Mouse (Mus musculus): Measurements from ENCODE around the gene Zfyve21. TPM values are rescaled to one million over a fixed set of nuclear protein-coding genes. Genes with fewer than 3 reads are reported as not detected.
A peak's percentile ranks its signal among the peaks of the same experiment; 100 is the strongest.

The Zfyve21 gene
- total and polyA plus RNA-seq, 3 experiments = 65.1 to 74.8 (median 71.9) TPM

- H3K4me3 ChIP-seq = no peak overlapping the region
- TF ChIP-seq EP300 (IDR thresholded peaks at IDR 0.05; ENCODE audit: insufficient read depth, low read depth, low read length) (no peak), CTCF (IDR thresholded peaks at IDR 0.05) (no peak), POLR2A (IDR thresholded peaks at IDR 0.05; ENCODE audit: insufficient read depth, low read depth, low read length) (no peak)
- DNase-seq = no peak
- intact Hi-C loops (cut with DNase I) = no loop called here
- no peak overlapping the region for H3K27ac ChIP-seq
- no peaks in the 10 kb centered on the region for H3K4me1 ChIP-seq (ENCODE audit: control insufficient read depth, insufficient read depth, low read length)
- H3K9ac ChIP-seq (ENCODE audit: low read depth, low read length) = no peak overlapping the region
- H3K27me3 ChIP-seq (ENCODE audit: control insufficient read depth, insufficient read depth, low read length) = no peaks in the 10 kb centered on the region
- H3K36me3 ChIP-seq (ENCODE audit: control insufficient read depth, insufficient read depth, low read length) = no peaks in the 10 kb centered on the region
- no peaks in the 10 kb centered on the region for H3K79me2 ChIP-seq (replicated peaks; ENCODE audit: control insufficient read depth, insufficient read depth, low read length)
- WGBS = 80% methylated on average over 10 of the region's 10 CpGs
Observed at GRCm38 (mm10) chr12:111833457-111833856, 19.5 kb downstream of the Zfyve21 start.

DNA sequence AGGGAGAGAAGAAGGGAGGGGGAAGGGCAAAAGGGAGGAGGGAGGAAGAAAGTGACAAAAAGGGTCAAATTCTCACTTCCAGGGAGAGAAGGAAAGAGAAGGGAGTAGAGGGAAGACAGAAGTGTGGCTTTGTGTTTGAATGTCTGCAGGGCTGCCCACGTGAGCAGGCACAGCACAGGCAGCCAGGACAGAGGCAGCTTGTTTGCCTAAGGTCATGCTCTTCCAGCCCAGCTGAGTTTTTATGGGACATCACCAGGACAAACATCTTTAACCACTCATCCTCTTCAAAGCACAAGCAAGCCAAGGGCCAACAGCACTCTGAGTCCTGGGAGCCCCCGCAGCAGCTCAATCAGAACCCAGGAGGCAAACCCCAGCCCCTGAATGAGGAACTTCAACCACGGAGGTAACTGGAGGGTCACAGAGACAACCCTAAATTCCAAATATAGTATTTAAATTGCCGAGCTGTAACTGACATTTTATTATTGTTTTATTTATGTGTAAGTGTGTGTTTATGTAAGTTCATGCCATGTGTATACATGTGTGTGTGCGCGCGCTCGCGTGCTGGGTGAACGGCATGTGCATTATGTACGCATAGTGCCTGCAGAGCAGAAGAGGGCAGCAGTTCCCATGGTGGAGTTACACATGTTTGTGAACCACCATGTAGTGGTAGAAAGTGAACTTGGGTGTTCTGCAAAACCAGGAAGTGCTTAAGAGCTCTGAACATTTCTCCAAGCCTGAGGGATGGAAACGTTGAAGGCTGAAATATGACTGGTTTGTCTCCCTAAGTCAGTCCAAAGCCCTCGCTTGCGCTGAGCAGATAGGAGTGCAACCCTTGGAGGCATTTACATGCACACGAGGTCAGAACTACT, 28.8 kb downstream of the Zfyve21 start:
- WGBS = 79% methylated on average over 15 of the region's 15 CpGs
- intact Hi-C loops (cut with DNase I) = no loop called here
- no peak for DNase-seq
- Histone ChIP-seq H3K4me3 (no peak overlapping the region), H3K36me3 (ENCODE audit: control insufficient read depth, insufficient read depth, low read length) (no peaks in the 10 kb centered on the region), H3K27me3 (ENCODE audit: control insufficient read depth, insufficient read depth, low read length) (no peaks in the 10 kb centered on the region), H3K79me2 (replicated peaks; ENCODE audit: control insufficient read depth, insufficient read depth, low read length) (no peaks in the 10 kb centered on the region), H3K27ac (no peak overlapping the region), H3K9ac (ENCODE audit: low read depth, low read length) (no peak overlapping the region), H3K4me1 (ENCODE audit: control insufficient read depth, insufficient read depth, low read length) (0 out of 2 replicates have a peak, but pooled peaks cover 1% of the 10 kb centered on the region)
- TF ChIP-seq EP300 (IDR thresholded peaks at IDR 0.05; ENCODE audit: insufficient read depth, low read depth, low read length) (no peak), CTCF (IDR thresholded peaks at IDR 0.05) (no peak), POLR2A (IDR thresholded peaks at IDR 0.05; ENCODE audit: insufficient read depth, low read depth, low read length) (no peak)

DNA sequence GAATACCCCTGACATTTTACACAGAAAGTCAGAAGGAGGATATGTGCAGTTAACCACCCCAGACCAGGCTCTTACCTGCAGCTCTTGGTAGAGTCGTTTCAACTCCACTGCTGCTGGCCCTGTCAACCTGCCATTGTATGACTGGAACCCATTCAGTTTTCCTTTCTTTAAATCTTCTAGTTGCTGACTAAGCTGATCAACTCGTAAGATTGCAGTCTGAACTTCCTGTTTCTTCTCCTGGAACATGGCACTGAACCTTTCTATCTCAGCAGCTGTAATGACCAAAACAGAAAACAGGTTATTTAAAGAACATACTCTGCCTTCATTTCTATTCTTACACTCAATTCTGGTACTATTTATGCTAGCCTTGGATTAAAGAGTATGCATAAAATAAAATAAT, 29.5 kb downstream of the Zfyve21 start:
- Histone ChIP-seq H3K9ac (ENCODE audit: low read depth, low read length) (no peak overlapping the region), H3K27ac (no peak overlapping the region), H3K27me3 (ENCODE audit: control insufficient read depth, insufficient read depth, low read length) (no peaks in the 10 kb centered on the region), H3K36me3 (ENCODE audit: control insufficient read depth, insufficient read depth, low read length) (no peaks in the 10 kb centered on the region), H3K4me1 (ENCODE audit: control insufficient read depth, insufficient read depth, low read length) (0 out of 2 replicates have a peak, but pooled peaks cover 1% of the 10 kb centered on the region), H3K4me3 (no peak overlapping the region), H3K79me2 (replicated peaks; ENCODE audit: control insufficient read depth, insufficient read depth, low read length) (no peaks in the 10 kb centered on the region)
- intact Hi-C loops (cut with DNase I) = no loop called here
- 18% methylated on average over 2 of the region's 2 CpGs for WGBS
- DNase-seq = no peak
- TF ChIP-seq EP300 (IDR thresholded peaks at IDR 0.05; ENCODE audit: insufficient read depth, low read depth, low read length) = no peak
- no peak for TF ChIP-seq CTCF (IDR thresholded peaks at IDR 0.05)
- TF ChIP-seq POLR2A (IDR thresholded peaks at IDR 0.05; ENCODE audit: insufficient read depth, low read depth, low read length) = no peak

DNA sequence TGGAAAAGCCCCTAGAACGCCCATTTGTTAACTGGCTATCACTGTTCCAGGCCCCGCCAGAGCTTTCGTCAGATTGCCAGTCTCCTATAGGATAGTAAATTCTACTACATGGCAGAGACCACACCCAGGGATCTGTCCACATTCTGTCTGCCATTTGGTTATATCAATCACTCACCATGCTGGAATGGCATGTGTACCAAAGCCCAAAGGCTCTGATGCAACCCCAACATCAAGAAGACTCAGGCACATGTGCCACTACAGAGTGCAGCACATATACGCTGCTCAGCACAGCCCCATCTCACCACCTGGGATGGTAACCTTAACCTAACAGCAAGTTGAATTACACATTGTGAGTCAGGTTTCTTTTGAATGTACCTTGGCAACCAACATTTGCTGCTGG, 32.0 kb downstream of the Zfyve21 start:
- DNase-seq = no peak
- no peak for TF ChIP-seq POLR2A (IDR thresholded peaks at IDR 0.05; ENCODE audit: insufficient read depth, low read depth, low read length)
- no peak for TF ChIP-seq CTCF (IDR thresholded peaks at IDR 0.05)
- no peak for TF ChIP-seq EP300 (IDR thresholded peaks at IDR 0.05; ENCODE audit: insufficient read depth, low read depth, low read length)
- no peak overlapping the region for H3K27ac ChIP-seq
- no peaks in the 10 kb centered on the region for H3K79me2 ChIP-seq (replicated peaks; ENCODE audit: control insufficient read depth, insufficient read depth, low read length)
- no peaks in the 10 kb centered on the region for H3K27me3 ChIP-seq (ENCODE audit: control insufficient read depth, insufficient read depth, low read length)
- no peak overlapping the region for H3K4me3 ChIP-seq
- WGBS = 93% methylated on average over 4 of the region's 4 CpGs
- intact Hi-C loops (cut with DNase I) = no loop called here
- 0 out of 2 replicates have a peak, but pooled peaks cover 1% of the 10 kb centered on the region for H3K4me1 ChIP-seq (ENCODE audit: control insufficient read depth, insufficient read depth, low read length)
- no peak overlapping the region for H3K9ac ChIP-seq (ENCODE audit: low read depth, low read length)
- H3K36me3 ChIP-seq (ENCODE audit: control insufficient read depth, insufficient read depth, low read length) = no peaks in the 10 kb centered on the region

DNA sequence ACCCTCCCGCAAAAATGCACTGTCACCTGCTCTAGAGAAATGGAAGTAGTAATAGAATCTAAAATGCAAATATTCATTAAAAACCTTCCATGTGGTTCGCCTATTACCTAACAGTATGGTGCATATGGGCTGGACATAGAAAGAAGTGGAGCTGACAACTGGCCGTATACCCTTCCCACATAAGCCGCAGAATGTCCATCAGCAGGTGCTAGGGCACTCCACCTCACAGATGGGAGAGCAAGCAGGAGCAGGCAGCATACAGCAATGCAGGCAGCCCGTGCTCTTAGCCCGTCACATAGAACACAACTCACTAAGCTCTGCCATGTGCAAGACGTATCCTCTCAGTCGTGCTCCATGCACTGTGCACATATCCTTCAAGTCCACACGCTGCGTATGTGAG, 32.8 kb downstream of the Zfyve21 start:
- Histone ChIP-seq H3K4me1 (ENCODE audit: control insufficient read depth, insufficient read depth, low read length) (0 out of 2 replicates have a peak, but pooled peaks cover 1% of the 10 kb centered on the region), H3K4me3 (no peak overlapping the region), H3K9ac (ENCODE audit: low read depth, low read length) (no peak overlapping the region), H3K27ac (no peak overlapping the region), H3K36me3 (ENCODE audit: control insufficient read depth, insufficient read depth, low read length) (no peaks in the 10 kb centered on the region), H3K79me2 (replicated peaks; ENCODE audit: control insufficient read depth, insufficient read depth, low read length) (no peaks in the 10 kb centered on the region; the same call in 1 of the 2 replicates), H3K27me3 (ENCODE audit: control insufficient read depth, insufficient read depth, low read length) (no peaks in the 10 kb centered on the region)
- intact Hi-C loops (cut with DNase I) = no loop called here
- TF ChIP-seq EP300 (IDR thresholded peaks at IDR 0.05; ENCODE audit: insufficient read depth, low read depth, low read length) = no peak
- TF ChIP-seq CTCF (IDR thresholded peaks at IDR 0.05) = no peak
- TF ChIP-seq POLR2A (IDR thresholded peaks at IDR 0.05; ENCODE audit: insufficient read depth, low read depth, low read length) = no peak
- no peak for DNase-seq
- 90% methylated on average over 10 of the region's 10 CpGs for WGBS

GRCm38 (mm10) chr12:111848300-111848798, 34.4 kb downstream of the Zfyve21 start:
- intact Hi-C loops (cut with DNase I) = no loop called here
- no peaks in the 10 kb centered on the region for H3K36me3 ChIP-seq (ENCODE audit: control insufficient read depth, insufficient read depth, low read length)
- H3K27ac ChIP-seq = 0 out of 2 replicates have a peak overlapping the region, but pooled peaks have one; percentile 17
- H3K79me2 ChIP-seq (replicated peaks; ENCODE audit: control insufficient read depth, insufficient read depth, low read length) = no peaks in the 10 kb centered on the region; the same call in 1 of the 2 replicates
- no peaks in the 10 kb centered on the region for H3K27me3 ChIP-seq (ENCODE audit: control insufficient read depth, insufficient read depth, low read length)
- WGBS = 39% methylated on average over 9 of the region's 9 CpGs
- H3K4me3 ChIP-seq = no peak overlapping the region
- no peak for TF ChIP-seq CTCF (IDR thresholded peaks at IDR 0.05)
- TF ChIP-seq EP300 (IDR thresholded peaks at IDR 0.05; ENCODE audit: insufficient read depth, low read depth, low read length) = 0 out of 2 replicates have a peak, but pooled peaks have one; percentile 2
- H3K9ac ChIP-seq (ENCODE audit: low read depth, low read length) = no peak overlapping the region
- no peak for DNase-seq
- H3K4me1 ChIP-seq (ENCODE audit: control insufficient read depth, insufficient read depth, low read length) = peaks cover 3% of the 10 kb centered on the region

Measured in heart, adult 2 months (tissue).